Mouse (Mus musculus): Measurements from ENCODE around the gene Zfp574.
A peak's percentile ranks its signal among the peaks of the same experiment; 100 is the strongest.

DNA sequence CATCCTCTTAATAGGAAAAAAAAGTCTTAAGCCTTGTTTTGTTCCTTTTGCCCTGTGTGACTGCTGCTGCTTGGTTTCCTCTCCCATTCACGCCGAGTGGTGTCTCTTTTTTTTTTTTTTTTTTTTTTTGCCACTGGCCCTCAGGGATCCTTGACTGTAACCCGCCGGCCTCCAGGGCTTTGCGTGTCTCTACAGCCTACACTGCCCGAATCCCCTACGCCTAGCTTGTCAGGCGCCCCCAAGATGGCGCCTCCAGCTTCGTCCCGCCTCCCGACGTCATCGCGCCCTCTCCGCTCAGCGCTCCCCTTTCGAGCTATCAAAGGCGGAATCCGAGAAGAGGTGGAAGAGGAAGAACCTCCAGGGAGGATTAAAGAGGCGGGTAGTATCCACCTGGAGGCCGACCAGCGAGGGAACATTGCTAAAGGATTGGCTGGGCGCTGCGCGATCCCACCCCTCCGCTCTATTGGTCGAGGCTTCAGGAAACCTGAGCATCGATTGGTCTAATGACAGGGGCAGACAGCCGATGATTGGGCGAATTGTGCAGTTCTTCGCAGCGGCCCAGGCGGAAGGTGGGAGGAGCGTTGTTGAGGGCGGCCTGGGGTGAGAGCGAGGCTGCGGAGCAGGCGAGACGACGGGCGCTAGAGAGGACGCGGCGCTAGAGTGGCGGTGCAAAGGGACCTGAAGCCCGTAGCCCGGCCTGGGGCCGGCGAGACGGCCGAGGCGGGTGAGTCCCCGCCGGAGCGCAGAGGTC, 4.5 kb downstream of the Zfp574 start:
- TF ChIP-seq CTCF (IDR thresholded peaks at IDR 0.05) (peak; percentile 1; the same call in 1 of the 2 replicates), EP300 (IDR thresholded peaks at IDR 0.05; ENCODE audit: insufficient read depth, low read depth, low read length) (no peak)

Data from heart, adult 2 months (tissue).